Mouse (Mus musculus) hindbrain, embryonic 12.5 days (tissue): Measurements from ENCODE around the gene Dner. TPM values are rescaled to one million over a fixed set of nuclear protein-coding genes. Genes with fewer than 3 reads are reported as not detected.
"Not testable (repeated sequence)": the region's sequence is repeated elsewhere in the genome, so short reads cannot be mapped to it uniquely, and the experiment has no call there.

Experiments used
- ATAC-seq: fragments of 200-750 bp; cut with Nextera tagmentation; 2 replicates; pipeline ENCODE4 v1.8.0; 2017; ENCODE audit warnings: moderate TSS enrichment; ENCODE audit not compliant: low FRiP score
- H3K27ac ChIP-seq: fragments of 300-500 bp; sonication (generic); 2 replicates; pipeline ENCODE4 v1.5.1; 2016; ENCODE audit warnings: mild to moderate bottlenecking
- H3K27me3 ChIP-seq: fragments of 300-500 bp; sonication (generic); 2 replicates; pipeline ENCODE4 v1.6.1; 2016; ENCODE audit warnings: mild to moderate bottlenecking
- H3K36me3 ChIP-seq: fragments of 300-500 bp; sonication (generic); 2 replicates; pipeline ENCODE4 v1.6.1; 2016; ENCODE audit warnings: mild to moderate bottlenecking
- H3K4me1 ChIP-seq: fragments of 300-500 bp; sonication (generic); 2 replicates; pipeline ENCODE4 v1.6.1; 2016
- H3K4me2 ChIP-seq: fragments of 300-500 bp; sonication (generic); replicated peaks from 2 replicates; pipeline ENCODE4 v1.6.1; 2016; ENCODE audit warnings: mild to moderate bottlenecking
- H3K4me3 ChIP-seq: fragments of 300-500 bp; sonication (generic); 2 replicates; pipeline ENCODE4 v1.5.1; 2016; ENCODE audit warnings: mild to moderate bottlenecking
- H3K9ac ChIP-seq: fragments of 300-500 bp; sonication (generic); 2 replicates; pipeline ENCODE4 v1.6.1; 2016; ENCODE audit warnings: mild to moderate bottlenecking, moderate library complexity
- H3K9me3 ChIP-seq: fragments of 300-500 bp; sonication (generic); replicated peaks from 2 replicates; pipeline ENCODE4 v1.6.1; 2016; ENCODE audit warnings: mild to moderate bottlenecking
- WGBS: fragments of 180-500 bp; shearing (Covaris S2); methylation state at CpG from one replicate; pipeline ENCODE4 v1.1.7; 2016; 5-methylcytosine and 5-hydroxymethylcytosine counted together
- polyA plus RNA-seq: library from polyadenylated mRNA; unstranded; fragments of >200 nt; fragmentation: Nextera tagmentation; extraction: Ambion mirVana; gene quantifications from 2 replicates; pipeline ENCODE4 v1.2.1, GENCODE M21; 2016

The Dner gene
- polyA plus RNA-seq, 1 experiment from 2014 or later, result 130 TPM

- WGBS, result 72% methylated on average over 3 of the region's 3 CpGs
- H3K36me3 ChIP-seq, result no peaks in the 10 kb centered on the region
Observed at GRCm38 (mm10) chr1:84366553-84366952, 329.5 kb downstream of the Dner start.

DNA sequence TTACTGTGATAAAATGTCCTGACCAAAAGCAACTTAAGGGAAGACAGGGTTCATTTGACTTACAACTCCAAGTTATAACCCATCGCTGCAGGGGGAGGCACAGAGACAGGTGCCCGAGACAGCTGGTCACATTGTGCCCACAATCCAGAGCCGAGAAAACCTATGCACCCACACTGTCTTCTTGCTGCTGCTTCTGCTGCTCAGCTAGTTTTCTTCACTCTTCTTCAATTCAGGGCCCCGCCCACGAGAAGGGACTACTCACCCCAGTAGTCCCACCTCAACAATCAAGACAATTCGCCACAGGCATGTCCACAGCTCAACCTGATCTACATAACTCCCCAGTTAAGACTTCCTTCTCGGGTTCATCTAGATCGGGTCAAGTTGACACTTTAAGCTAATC lies 332.1 kb downstream of the Dner start, which contains the start of gene Pid1:
TSS of gene Pid1 (minus strand) at position 214 of the 400 bp plus-strand sequence.
- no peak for ATAC-seq
- Histone ChIP-seq H3K36me3 (no peaks in the 10 kb centered on the region), H3K27ac (no peak within 1 kb of the TSS), H3K9ac (no peak within 1 kb of the TSS), H3K9me3 (no peaks in the 10 kb centered on the region), H3K27me3 (no peaks in the 10 kb centered on the region), H3K4me1 (peaks cover 6% of the 10 kb centered on the region; the same call in 1 of the 2 replicates), H3K4me2 (no peak within 1 kb of the TSS), H3K4me3 (no peak within 1 kb of the TSS)
- WGBS, result 86% methylated on average over 8 of the region's 8 CpGs

More at GRCm38 (mm10) chr1:84366553-84366952, 329.5 kb downstream of the Dner start:
- Histone ChIP-seq H3K27me3 (no peaks in the 10 kb centered on the region), H3K27ac (no peak overlapping the region), H3K4me3 (no peak overlapping the region), H3K9ac (no peak overlapping the region), H3K4me1 (peaks cover 6% of the 10 kb centered on the region; the same call in 1 of the 2 replicates), H3K4me2 (no peak overlapping the region), H3K9me3 (no peaks in the 10 kb centered on the region)
- ATAC-seq, result no peak

GRCm38 (mm10) chr1:84362709-84363617 lies 333.1 kb downstream of the Dner start:
- H3K4me2 ChIP-seq, result no peak overlapping the region
- H3K27ac ChIP-seq, result no peak overlapping the region
- H3K4me1 ChIP-seq, result peaks cover 6% of the 10 kb centered on the region; the same call in 1 of the 2 replicates
- no peaks in the 10 kb centered on the region for H3K9me3 ChIP-seq
- H3K9ac ChIP-seq, result no peak overlapping the region
- 90% methylated on average over 7 of the region's 7 CpGs for WGBS
- no peaks in the 10 kb centered on the region for H3K36me3 ChIP-seq
- H3K4me3 ChIP-seq, result no peak overlapping the region
- no peaks in the 10 kb centered on the region for H3K27me3 ChIP-seq
- ATAC-seq, result no peak

DNA sequence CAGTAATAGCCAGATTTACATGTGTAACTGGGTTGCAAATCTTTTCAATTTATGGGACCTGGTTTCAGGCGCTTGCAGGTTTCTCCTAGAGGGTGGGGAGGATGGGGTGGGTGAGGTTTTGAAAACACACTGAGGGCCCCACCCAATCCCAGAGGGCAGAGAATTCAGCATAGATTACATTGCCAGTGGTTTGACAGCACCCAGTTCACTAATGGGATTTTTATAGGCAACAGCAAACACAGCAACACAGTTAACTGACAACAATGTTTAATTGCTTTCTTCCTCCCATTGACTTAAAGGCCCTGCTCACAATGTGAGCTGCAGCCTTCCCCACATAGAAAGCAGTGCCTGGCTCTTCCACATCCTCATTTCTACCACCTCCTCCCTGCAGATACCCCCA lies 333.8 kb downstream of the Dner start:
- peaks cover 6% of the 10 kb centered on the region; the same call in 1 of the 2 replicates for H3K4me1 ChIP-seq
- H3K4me2 ChIP-seq, result no peak overlapping the region
- 86% methylated on average over 1 of the region's 1 CpGs for WGBS
- no peaks in the 10 kb centered on the region for H3K9me3 ChIP-seq
- H3K27me3 ChIP-seq, result no peaks in the 10 kb centered on the region
- no peak overlapping the region for H3K9ac ChIP-seq
- H3K36me3 ChIP-seq, result no peaks in the 10 kb centered on the region
- H3K27ac ChIP-seq, result no peak overlapping the region
- no peak for ATAC-seq
- H3K4me3 ChIP-seq, result no peak overlapping the region

DNA sequence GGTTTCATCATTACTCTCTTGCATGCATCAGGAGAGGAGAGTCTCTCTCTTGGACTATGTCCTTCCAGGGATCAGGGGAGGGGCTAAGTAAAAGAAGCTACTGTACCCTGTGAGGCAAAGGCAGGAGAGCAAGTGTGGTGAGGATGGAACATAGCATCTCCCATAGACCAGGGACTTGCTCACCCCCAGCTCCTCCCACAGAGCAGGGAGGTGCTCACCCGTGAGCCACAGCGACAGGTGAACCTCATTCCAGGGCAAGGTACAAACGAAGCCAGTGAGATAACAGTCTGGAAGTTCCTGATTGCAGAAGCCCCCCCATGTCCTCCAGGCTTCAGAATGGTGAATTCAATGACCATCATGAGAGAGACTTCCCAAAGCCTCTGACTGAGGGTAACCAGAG lies 334.6 kb downstream of the Dner start:
- H3K9me3 ChIP-seq, result no peaks in the 10 kb centered on the region
- ATAC-seq, result no peak
- peaks cover 6% of the 10 kb centered on the region; the same call in 1 of the 2 replicates for H3K4me1 ChIP-seq
- WGBS, result 81% methylated on average over 3 of the region's 3 CpGs
- no peaks in the 10 kb centered on the region for H3K36me3 ChIP-seq
- H3K4me3 ChIP-seq, result no peak overlapping the region
- H3K9ac ChIP-seq, result no peak overlapping the region
- H3K27me3 ChIP-seq, result no peaks in the 10 kb centered on the region
- H3K27ac ChIP-seq, result no peak overlapping the region
- H3K4me2 ChIP-seq, result no peak overlapping the region

- Histone ChIP-seq H3K9ac (no peak overlapping the region), H3K27me3 (no peaks in the 10 kb centered on the region), H3K36me3 (no peaks in the 10 kb centered on the region), H3K27ac (no peak overlapping the region), H3K4me1 (no peaks in the 10 kb centered on the region), H3K9me3 (no peaks in the 10 kb centered on the region), H3K4me2 (no peak overlapping the region), H3K4me3 (no peak overlapping the region)
- WGBS, result 87% methylated on average over 6 of the region's 6 CpGs
- no peak for ATAC-seq
Observed at GRCm38 (mm10) chr1:84359611-84360500, 336.2 kb downstream of the Dner start.

DNA sequence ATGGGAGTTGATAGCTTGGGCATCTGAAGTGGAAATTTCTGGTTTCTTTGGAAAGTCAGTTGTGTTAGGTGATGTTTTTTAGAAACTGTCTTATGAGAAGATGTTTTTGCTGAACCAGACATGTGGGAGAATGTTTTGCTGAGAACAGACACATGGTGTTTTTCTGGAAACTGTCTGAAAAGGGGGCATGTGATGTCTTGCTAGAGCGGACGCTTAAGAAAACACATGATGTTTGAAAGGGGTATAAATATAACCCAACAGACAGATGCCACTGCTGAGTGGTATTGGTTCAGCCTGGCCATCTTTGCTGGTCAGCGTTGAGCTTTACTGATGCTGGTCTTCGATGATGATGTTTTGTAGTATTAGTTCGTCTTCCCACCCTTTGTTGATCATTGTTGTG lies 338.8 kb downstream of the Dner start:
- no peaks in the 10 kb centered on the region for H3K4me1 ChIP-seq
- H3K36me3 ChIP-seq, result no peaks in the 10 kb centered on the region
- no peak for ATAC-seq
- WGBS, result 88% methylated on average over 5 of the region's 5 CpGs
- no peak overlapping the region for H3K4me3 ChIP-seq
- H3K9ac ChIP-seq, result no peak overlapping the region
- H3K27ac ChIP-seq, result no peak overlapping the region
- H3K9me3 ChIP-seq, result no peaks in the 10 kb centered on the region
- H3K27me3 ChIP-seq, result no peaks in the 10 kb centered on the region
- no peak overlapping the region for H3K4me2 ChIP-seq

- no peak for ATAC-seq
- H3K4me3 ChIP-seq, result no peak overlapping the region
- no peaks in the 10 kb centered on the region for H3K36me3 ChIP-seq
- no peak overlapping the region for H3K9ac ChIP-seq
- 92% methylated on average over 2 of the region's 2 CpGs for WGBS
- no peaks in the 10 kb centered on the region for H3K4me1 ChIP-seq
- no peak overlapping the region for H3K4me2 ChIP-seq
- H3K27me3 ChIP-seq, result no peaks in the 10 kb centered on the region
- H3K27ac ChIP-seq, result no peak overlapping the region
- no peaks in the 10 kb centered on the region for H3K9me3 ChIP-seq
Observed at GRCm38 (mm10) chr1:84350262-84350661, 345.8 kb downstream of the Dner start.

GRCm38 (mm10) chr1:84347796-84348476 lies 348.1 kb downstream of the Dner start:
- H3K27me3 ChIP-seq, result no peaks in the 10 kb centered on the region
- no peaks in the 10 kb centered on the region for H3K9me3 ChIP-seq
- no peak overlapping the region for H3K9ac ChIP-seq
- no peak for ATAC-seq
- no peak overlapping the region for H3K4me3 ChIP-seq
- 73% methylated on average over 3 of the region's 3 CpGs for WGBS
- no peaks in the 10 kb centered on the region for H3K4me1 ChIP-seq
- H3K36me3 ChIP-seq, result no peaks in the 10 kb centered on the region
- no peak overlapping the region for H3K27ac ChIP-seq
- no peak overlapping the region for H3K4me2 ChIP-seq

- not testable (repeated sequence) for H3K36me3 ChIP-seq, H3K27me3 ChIP-seq, H3K9me3 ChIP-seq, H3K9ac ChIP-seq, H3K4me3 ChIP-seq, ATAC-seq, H3K4me1 ChIP-seq, H3K27ac ChIP-seq, H3K4me2 ChIP-seq
- WGBS, result 30% methylated on average over 3 of the region's 3 CpGs
Observed at GRCm38 (mm10) chr1:84332797-84333196, 363.2 kb downstream of the Dner start.

GRCm38 (mm10) chr1:84331861-84332260 lies 364.2 kb downstream of the Dner start:
- H3K27ac ChIP-seq, H3K9ac ChIP-seq: not testable (repeated sequence)
- 86% methylated on average over 12 of the region's 12 CpGs for WGBS

DNA sequence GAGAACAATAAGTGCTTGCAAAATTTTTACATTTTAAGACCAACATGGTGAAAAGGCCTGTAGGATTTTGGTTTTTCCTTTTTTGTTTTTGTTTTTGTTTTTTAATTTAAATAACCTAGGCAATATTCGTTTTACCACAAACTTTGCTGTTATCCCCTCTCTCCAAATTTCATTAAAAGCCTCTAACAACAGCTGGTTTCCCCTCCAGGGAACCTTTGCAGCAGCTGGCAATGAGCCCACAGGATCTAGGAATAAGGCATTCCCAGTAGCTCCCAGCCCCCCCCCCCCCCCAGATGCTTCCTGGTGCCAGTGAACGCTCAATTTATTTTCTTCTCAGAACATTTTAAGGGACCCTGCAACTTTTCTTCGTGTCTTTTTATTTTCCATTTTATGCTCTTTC lies 370.7 kb downstream of the Dner start:
- H3K4me2 ChIP-seq, result no peak overlapping the region
- no peak overlapping the region for H3K9ac ChIP-seq
- no peak for ATAC-seq
- H3K27ac ChIP-seq, result no peak overlapping the region
- 49% methylated on average over 3 of the region's 3 CpGs for WGBS
- H3K27me3 ChIP-seq, result no peaks in the 10 kb centered on the region
- H3K4me3 ChIP-seq, result no peak overlapping the region
- H3K4me1 ChIP-seq, result no peaks in the 10 kb centered on the region
- H3K36me3 ChIP-seq, result no peaks in the 10 kb centered on the region
- H3K9me3 ChIP-seq, result no peaks in the 10 kb centered on the region

More at GRCm38 (mm10) chr1:84331861-84332260, 364.2 kb downstream of the Dner start:
- not testable (repeated sequence) for ATAC-seq, H3K27me3 ChIP-seq, H3K4me1 ChIP-seq, H3K4me2 ChIP-seq, H3K4me3 ChIP-seq, H3K9me3 ChIP-seq, H3K36me3 ChIP-seq
